Mouse (Mus musculus) adrenal gland, postnatal 10 days (tissue): ENCODE results near the gene Tmprss11e. TPM values are rescaled to one million over a fixed set of nuclear protein-coding genes. Genes with fewer than 3 reads are reported as not detected.

Experiments used
- DNase-seq: peaks from one replicate; pipeline ENCODE4 v3.0.0; 2021; ENCODE audit warnings: mixed read lengths
- long read RNA-seq, 2 experiments: library from polyadenylated mRNA; stranded (forward); transcript quantifications; one replicate each; pipeline ENCODE4 v2.0.0; 2021
- total RNA-seq, 2 experiments: library from RNA; stranded (reverse); gene quantifications; 2 replicates each; pipeline ENCODE4 v1.2.3; 2021

Gene Tmprss11e
- not detected for total RNA-seq
- long read RNA-seq, experiment 1, result 0 reads
- long read RNA-seq, experiment 2, result 0 reads

DNA sequence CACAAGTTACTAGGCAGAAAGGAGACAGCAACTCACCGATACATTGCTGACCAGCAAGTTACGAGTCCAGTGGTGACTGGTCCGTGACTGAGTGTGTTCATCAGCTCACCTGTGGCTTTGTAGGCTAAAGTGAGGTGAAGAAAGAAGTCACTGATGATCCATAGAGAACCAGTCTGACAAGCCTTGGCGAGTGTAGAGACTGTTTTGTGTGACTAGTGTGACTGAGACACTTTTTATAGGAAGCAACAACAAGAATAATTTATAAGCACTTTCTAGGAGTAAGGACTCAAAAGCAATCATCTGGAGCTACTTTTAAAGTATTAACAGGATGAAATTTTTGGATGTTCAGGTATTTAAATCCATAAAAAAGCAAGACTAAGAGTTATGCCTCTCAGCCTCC lies at the start of gene Tmprss11e:
Gene Tmprss11e, minus strand, starts transcription at position 101 of the 400 bp plus-strand sequence.
- DNase-seq, result no peak

DNA sequence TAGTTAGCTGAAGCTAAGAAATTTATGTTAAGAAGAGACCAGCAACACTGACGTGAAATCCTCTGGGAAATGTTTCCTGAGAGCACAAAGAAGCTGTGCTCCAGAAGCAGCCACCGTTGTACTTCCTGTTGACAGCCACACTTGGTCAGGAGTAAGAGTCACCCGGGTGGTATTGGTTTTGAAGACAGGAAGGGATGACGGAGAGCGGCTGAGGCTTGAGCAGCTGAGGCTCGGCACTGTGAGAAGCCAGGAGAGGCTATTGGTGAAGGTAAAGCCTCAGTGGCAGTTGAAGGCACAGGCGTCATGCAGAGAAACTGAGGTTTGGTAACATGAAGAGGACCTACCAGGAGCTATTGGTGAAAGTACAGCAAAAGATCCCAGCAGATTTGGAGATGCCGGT lies 47.2 kb upstream of the Tmprss11e start:
- DNase-seq, result no peak

DNA sequence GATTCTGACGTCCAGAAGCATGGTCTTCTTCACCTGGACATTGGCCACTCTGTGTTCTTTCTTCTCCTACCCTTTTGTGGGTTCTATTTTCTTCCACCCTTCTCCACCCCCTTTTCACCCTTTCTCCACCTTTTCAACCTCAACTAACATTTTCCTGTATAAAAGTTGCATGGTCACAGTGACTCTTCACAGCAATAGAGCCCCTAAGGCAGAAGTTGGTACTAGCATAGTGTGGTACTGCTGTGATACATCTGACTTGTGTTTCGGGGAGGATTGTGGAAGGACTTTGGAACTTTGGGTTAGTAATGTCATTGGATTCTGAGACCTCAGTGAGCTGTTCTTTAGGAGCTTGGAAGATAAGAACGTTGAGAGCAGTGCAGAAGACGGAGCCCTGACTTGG lies 46.6 kb upstream of the Tmprss11e start:
- no peak for DNase-seq

DNA sequence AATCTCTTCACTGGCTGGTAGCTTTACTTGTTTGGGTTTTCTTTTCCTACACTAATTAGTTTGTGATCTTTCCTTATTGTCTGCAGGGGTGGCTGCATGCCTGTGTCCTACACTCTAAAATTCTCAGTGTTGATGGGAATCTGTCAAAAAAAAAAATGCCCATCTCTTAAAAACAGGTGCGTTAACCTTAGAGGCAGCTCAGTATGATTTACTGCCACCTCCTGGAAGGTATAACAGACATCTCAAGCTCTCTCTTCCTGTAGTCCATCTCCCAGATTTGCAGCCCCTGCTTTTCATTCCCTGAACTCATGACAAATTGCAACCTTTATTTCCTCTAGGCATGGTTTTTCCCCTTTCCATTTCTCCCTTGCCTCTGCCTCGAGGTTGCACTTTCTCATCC lies 44.3 kb upstream of the Tmprss11e start:
- DNase-seq, result no peak

DNA sequence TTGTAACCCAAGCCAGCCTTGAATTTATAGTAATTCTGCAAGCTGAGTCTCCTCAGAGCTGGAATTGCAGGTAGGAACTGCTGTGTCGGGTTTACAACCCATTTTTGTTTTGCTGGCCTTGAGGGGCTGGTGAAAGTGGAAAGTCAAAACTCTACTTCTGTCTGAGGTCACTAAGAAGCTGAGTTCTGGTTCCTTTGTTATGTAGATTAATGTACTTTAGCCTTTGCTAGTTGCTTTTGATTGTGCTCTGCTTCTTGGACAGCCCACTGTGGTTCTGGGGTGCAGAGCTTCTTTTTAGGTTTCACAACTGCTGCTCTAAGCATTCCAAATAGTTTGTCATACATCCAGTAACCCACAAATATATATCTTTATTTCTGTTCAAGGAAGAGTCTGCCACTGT lies 41.2 kb upstream of the Tmprss11e start:
- DNase-seq, result no peak

DNA sequence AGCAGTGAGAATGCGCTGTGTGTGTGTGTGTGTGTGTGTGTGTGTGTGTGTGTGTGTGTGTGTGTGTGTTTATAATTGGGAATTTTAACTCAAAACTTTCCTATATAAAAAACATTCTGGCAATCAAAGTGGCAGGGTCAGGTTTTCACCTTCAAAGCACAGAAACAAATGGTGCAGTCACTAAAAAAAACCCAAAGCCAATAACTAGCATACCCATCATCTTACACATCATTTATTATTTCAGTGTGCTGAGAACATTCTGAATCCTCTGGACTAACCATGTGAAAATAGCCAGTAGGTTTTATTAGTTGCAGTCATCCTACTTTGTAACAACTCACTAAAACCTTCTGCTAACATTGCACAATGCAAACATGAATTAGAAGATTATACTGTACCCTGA lies 38.6 kb upstream of the Tmprss11e start:
- DNase-seq, result no peak

DNA sequence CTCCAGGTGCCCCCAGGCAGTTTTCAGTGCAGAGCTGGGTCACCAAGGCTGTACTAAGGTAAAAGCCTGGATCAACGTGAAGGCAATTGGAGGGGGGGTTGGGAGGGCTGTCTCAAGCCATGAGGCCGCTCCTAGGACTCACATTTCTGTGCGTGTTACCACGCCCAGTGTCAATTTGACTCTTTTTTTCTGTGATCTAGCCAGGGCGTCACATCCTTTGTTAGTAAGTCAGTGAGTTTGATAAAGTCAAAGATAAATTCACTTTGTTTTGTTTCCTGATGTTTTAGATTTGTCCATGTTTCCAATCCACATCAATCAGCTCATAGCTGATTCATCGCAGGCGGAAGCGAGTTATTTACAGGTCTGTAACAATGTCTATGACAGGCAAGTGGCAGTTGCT lies 37.4 kb upstream of the Tmprss11e start:
- no peak for DNase-seq

DNA sequence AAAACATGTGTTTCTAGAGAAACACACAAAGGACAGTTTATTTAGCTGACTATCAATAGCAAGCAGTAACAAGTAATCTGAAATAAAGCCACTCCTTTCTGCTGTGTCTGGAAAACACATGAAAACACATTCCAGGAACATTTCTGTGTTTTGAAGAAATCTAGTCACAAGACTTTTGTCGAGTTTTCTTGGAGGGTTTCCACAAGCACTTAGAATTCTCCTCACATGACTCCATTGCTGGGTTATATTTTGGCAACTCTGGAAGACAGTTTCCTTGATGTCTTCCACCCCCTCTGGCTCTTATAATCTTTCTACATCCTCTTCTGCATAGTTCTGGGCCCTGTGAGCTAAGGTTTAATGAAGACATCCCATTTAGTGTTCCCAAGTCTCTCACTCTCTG lies 32.9 kb upstream of the Tmprss11e start:
- DNase-seq, result no peak

DNA sequence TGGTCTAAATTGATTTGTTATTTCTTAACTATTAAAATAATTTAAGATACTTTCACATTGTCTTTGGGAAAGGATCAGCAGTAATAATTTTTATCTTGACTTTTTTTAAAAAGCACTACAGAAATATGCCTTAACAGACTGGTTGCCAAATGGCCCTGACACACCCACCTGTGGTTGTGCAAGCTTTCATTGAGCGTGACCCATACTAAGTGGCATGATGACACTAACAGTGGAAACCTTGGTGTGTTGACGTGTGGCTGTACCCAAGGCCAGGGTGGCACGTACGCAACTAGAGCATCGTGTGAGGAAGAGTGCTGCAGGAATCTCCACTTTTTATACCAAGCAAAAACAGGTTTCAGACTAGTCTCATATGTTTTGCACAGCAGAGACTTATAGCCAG lies 31.3 kb upstream of the Tmprss11e start:
- peak; percentile 45 for DNase-seq

DNA sequence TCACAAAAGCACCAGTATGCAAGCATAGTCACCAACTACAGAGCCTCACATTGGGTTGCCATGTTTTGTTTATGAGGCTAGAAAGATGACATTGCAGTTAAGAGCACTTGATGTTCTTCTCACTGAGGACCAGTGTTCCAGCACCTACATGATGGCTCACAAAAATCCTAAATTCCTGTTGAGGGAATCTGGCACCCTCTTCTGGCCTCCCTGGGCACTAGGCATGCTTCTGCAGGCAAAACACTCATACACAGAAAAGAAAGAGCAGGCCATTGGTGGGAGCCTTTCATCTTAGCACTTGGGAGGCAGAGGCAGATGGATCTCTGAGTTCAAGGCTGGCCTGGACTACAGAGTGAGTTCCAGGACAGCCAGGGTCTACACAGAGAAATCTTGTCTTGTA lies 25.4 kb upstream of the Tmprss11e start:
- no peak for DNase-seq

DNA sequence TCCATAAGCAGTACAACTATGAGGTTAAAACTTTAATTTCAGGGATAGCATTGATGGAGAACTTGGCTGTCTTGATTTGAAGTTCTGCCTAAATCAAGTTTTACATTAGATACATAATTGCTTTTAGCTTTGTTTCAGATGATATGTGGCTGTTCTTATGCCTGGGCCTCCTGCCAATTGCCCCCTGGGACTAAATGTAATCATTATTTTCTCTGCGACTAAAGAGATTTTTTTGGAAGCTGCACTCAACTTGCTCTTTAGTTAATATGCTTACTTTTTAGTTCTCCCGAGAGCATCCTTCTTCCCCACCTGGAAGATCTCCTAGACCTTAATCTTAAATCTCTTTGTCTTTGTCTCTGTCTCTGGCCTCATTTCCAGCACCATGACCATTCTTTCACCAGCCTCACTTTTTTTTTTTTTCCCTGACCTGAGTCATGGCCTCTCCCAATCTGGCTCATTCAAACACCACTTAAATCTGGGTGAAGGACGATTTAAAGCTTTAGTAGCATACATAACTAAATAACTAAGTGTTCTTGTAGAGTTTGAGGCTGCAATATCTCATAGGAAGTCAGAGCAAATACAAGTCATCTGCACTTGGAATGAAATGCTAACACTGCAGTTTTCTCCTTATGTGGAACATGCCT lies 23.5 kb upstream of the Tmprss11e start:
- no peak for DNase-seq

DNA sequence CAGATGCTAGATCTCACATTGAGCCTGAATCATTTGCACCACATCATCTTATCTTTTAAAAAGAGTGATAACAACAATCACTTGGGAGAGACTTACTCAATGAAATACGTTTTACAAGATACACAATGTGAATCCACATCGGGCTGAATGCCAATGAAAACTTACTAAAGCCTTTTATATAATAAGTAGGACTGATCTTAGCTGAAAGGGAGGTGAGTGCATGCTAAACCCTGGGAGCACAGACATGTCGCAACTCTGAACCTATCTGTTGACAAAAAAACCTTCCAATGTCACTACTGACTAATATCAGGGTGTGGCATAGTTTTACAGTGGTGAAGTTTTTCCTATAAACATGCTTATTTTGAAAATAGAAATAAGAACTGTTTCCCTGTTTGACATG lies 2.8 kb downstream of the Tmprss11e start:
- DNase-seq, result no peak

DNA sequence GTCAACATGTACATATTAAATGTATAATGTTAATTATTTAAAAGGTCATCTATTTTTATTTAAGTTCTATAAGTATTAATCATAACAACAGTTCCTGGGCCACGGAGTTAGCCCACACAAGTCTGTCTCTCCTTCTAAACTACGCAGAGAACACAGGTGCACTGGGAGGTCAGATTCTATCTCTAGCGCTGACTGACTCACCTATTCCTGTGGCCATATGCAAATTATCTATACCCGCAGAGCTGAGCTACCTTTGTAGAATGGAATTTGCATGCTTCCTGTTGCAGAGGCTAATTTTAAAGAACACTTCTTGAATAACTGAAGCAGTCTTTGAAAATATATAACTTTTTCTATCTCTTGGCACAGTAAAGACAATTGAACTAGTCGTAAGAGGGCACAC lies 4.5 kb downstream of the Tmprss11e start:
- no peak for DNase-seq

DNA sequence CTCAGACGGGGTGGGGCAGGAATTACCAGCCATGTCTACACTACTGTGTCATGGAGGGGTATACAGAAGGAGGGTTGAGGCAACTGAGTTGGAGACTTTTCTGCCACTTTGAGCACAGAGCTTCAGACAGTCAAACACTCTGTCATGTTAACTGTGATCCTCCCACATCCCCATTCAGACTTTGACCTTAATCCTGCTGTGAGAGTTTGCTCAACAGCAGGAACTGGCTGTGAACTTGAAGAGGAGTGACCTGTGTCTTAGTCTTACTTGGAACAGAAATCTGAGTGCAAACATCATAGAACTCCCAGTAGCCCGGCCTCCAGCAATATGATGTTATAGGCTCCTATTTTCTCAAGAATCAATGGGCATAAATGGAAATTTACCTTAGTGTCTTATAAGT lies 9.8 kb downstream of the Tmprss11e start:
- DNase-seq, result peak; percentile 10

DNA sequence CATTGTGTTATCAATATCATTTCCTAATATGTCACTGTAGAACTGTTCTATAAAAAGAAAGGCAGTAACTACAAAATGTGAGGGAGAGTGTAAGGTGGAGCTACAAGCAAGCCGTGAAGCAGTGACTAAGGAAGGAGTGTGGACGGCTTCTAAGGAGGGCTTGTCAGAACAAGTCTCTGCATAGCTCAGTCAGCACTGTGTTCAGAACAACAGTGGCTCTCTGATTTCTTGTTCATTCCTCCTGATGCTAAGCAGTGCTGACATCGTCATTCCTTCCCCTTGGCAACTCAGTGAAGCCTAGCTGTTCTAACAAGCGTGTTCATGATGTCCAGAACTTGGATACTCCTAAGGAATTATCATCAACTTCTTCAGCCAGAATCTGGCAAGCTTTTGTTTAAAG lies 15.0 kb downstream of the Tmprss11e start:
- DNase-seq, result no peak

DNA sequence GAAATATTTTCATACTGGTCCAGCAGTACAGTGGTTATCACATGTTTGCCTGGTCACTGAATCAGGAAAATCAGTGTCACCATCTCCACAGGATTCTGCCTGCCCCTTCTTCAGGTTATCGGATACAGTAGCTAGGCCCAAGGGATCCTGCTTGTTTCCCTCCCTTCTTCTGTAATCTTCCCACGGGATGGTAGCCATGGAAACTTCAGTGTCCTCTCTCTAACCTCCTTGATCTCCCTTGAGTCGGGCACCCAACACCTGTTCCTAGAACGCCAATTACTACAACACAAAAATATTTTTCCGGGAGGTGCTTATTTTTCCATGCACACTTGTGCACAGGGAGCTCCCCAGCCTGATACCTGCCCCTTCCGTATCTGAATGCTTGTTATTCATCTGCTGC lies 17.0 kb downstream of the Tmprss11e start:
- no peak for DNase-seq

DNA sequence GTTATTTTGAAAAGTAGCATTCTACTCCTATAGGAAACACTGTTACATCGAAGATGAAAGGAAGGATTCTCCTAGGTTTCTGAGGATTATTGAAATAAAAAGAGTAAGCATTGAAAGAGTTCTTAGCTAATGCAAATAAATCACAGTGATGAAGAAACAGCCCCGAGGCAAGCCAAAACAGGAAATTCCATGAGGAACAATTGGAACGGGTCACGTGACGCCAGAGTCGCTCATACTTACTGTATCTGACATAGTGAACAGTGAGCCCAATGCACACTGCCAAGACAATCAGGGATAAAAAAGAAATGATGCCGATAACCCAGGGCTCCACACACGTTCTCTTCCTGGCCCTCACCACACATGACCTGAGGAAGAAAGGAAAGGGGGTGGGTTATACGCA lies 18.6 kb downstream of the Tmprss11e start:
- peak; percentile 40 for DNase-seq

DNA sequence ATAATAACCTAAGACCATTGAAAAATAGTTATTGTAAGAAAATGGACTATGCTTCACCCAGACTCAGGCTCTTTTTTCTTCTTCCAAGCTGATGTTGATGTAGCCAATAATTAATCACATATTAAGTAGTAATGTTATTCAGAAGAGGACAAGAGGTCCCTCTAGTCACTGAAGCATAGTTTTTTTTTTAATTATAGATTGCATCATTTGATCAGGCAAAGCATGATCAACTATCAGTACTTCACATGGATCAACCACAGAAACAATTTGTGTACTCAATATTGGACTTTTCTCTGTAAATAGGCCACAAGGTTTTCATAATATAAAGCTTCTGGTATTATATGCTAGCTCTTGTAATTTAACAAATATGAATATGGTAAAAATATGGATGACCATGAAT lies 20.6 kb downstream of the Tmprss11e start:
- DNase-seq, result no peak

DNA sequence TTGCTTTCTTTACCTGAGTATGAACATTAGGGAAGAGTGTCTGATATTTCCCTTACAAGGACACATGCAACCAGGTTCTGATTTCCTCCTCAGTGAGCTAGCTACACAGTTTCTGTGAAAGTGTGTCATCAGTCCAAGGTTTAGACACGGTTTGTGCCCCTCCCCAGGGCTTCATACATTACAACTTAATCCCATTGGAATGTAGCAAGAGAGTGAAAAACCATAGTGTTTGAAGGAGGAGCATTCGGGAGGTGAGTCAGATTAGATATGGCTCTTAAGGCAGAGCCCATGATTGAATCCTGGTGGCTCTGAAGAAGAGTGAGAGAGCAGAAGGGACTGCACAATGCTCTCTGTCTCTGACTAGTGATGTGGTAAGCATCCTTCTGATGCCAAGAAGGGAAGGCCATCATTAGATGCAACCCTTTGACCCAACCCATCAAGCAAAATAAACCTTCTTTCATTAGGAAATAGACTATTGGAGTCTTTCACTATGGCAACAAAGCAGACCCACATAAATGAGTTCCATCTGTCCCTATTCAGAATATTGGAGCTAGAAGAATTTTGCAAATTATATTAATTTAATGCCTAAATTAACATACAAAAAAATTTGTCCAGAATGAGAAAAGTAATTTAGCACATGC lies 22.7 kb downstream of the Tmprss11e start:
- no peak for DNase-seq

DNA sequence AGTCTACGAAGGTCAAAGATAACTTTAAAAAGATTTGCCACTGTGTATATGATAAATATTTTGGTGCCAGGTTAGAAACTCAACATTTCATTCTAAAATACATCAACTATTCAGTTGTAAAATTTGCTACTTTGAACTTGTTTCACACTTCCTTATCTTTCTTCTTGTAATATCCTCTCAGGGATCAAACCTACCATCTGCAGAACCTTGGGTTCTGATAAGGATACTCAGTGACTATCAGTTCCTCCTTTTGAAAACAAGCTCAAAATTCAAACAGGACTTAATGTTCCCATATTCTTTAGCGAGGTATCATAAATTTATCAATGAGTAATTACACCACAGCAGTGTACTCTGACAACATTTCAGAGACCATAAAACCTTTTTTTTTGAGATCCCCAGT lies 30.6 kb downstream of the Tmprss11e start:
- no peak for DNase-seq

DNA sequence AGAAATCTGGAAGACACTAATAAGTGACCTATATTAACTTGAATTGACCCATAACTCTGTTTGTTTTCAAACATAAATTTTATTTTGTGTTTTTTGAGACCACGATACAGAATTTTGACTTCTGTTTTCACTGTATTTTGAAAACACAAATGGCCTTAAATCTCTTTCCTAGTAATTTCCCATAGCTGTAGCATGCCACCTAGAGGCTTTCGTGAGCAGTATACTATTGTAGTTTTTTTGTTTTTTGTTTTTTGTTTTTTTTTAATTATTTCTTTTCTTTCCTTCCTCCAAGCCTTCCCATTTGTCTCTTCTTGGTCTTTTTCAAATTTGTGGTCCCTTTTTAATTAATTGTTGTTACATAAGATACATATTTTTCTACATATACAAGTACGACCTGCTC lies 40.7 kb downstream of the Tmprss11e start:
- no peak for DNase-seq

DNA sequence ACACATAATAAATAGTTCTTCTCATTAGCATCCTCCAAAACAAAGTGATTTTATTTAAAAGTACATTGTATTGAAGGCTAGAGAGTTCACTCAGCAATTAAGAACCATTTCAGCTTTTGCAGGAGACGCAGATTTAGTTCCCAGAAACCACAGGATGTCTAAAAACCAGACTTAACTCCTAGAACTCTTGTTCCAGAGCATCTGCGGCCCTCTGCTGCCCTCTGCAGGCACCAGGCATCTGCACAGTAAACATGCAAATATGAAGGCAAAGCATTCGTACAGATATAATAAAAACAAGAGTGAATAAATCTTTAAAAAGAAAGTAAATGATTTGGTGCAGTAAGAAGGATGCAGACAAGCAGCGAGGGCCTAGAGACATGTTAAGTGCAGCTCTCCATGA lies 60.9 kb downstream of the Tmprss11e start:
- peak; percentile 69 for DNase-seq

DNA sequence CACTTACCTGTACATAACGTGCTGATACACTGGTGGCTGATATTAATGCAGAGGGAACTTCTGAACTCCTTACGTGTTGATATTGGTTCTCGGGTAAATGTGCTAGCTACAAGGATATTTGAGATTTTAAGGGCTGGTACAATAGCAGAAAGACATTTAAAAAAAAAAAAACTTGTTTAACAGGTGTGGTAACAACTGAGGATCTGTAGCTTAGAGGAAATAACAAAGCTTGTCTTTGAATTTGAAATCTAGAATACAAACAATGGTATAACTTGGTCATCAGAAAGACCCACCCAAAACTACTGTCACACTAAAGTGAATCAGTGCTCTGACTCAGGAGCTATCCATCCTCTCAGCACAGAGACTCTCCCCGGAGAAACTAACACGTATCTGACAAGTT lies 69.4 kb downstream of the Tmprss11e start, which contains the start of gene Tmprss11b:
Gene Tmprss11b, minus strand, starts transcription at position 101 of the 400 bp plus-strand sequence.
- no peak for DNase-seq
